Mouse (Mus musculus) small intestine, adult 2 months (tissue): Measurements from ENCODE around the gene Dnaja1. TPM values are rescaled to one million over a fixed set of nuclear protein-coding genes. Genes with fewer than 3 reads are reported as not detected.

Experiments used
- H3K27ac ChIP-seq: fragments of 200-500 bp; 2 replicates; pipeline ENCODE4 v1.5.1; 2012; ENCODE audit warnings: low read depth, low read length, control low read depth, inconsistent platforms; ENCODE audit not compliant: insufficient read depth
- H3K27me3 ChIP-seq: fragments of 200-500 bp; 2 replicates; pipeline ENCODE4 v1.6.1; 2012; ENCODE audit warnings: mild to moderate bottlenecking, moderate library complexity, low read length, inconsistent platforms; ENCODE audit not compliant: control insufficient read depth, insufficient read depth
- H3K36me3 ChIP-seq: fragments of 200-500 bp; 2 replicates; pipeline ENCODE4 v1.6.1; 2012; ENCODE audit warnings: mild to moderate bottlenecking, low read length, control low read depth, inconsistent platforms; ENCODE audit not compliant: control insufficient read depth, insufficient read depth
- H3K4me1 ChIP-seq: fragments of 200-500 bp; 2 replicates; pipeline ENCODE4 v1.6.1; 2012; ENCODE audit warnings: low read length, inconsistent platforms, mixed read lengths; ENCODE audit not compliant: control insufficient read depth, insufficient read depth, insufficient read length
- H3K4me3 ChIP-seq: fragments of 200-500 bp; 2 replicates; pipeline ENCODE4 v1.5.1; 2012; ENCODE audit warnings: low read depth, mild to moderate bottlenecking, control low read depth, inconsistent platforms, low read length, moderate library complexity
- CTCF ChIP-seq: fragments of 200-500 bp; IDR thresholded peaks from 2 replicates; pipeline ENCODE4 v1.5.1; 2012; ENCODE audit warnings: low read depth, mild to moderate bottlenecking, control low read depth, inconsistent platforms, low read length, moderate library complexity, mixed read lengths; ENCODE audit not compliant: insufficient replicate concordance, insufficient read length; ENCODE audit errors: extremely low read depth
- POLR2A ChIP-seq: fragments of 200-500 bp; IDR thresholded peaks from 2 replicates; pipeline ENCODE4 v1.6.1; 2012; ENCODE audit warnings: low read depth, mild to moderate bottlenecking, control low read depth, inconsistent platforms, low read length, moderate library complexity
- WGBS: fragments of 180-500 bp; shearing (Covaris S2); methylation state at CpG from one replicate; pipeline ENCODE4 v1.1.7; 2018; 5-methylcytosine and 5-hydroxymethylcytosine counted together
- polyA plus RNA-seq: library from polyadenylated mRNA; depleted of rRNA; stranded (reverse); fragments of >200 nt; gene quantifications from 2 replicates; pipeline ENCODE4 v1.2.3, GENCODE M21; 2012; rRNA removed

The Dnaja1 gene
- 0.66 and 1.6 TPM in 2 replicates for polyA plus RNA-seq

- WGBS: under 1% methylated on average over 54 of the region's 54 CpGs
- TF ChIP-seq CTCF (no peak), POLR2A (peak; percentile 89)
- Histone ChIP-seq H3K36me3 (peaks cover 14% of the 10 kb centered on the region), H3K27me3 (no peaks in the 10 kb centered on the region), H3K27ac (peak within 1 kb of the TSS; percentile 100), H3K4me3 (peak within 1 kb of the TSS; percentile 88), H3K4me1 (peaks cover 5% of the 10 kb centered on the region; the same call in 1 of the 2 replicates)
These were observed at the start of gene Dnaja1 for GRCm38 (mm10) chr4:40722011-40722666. TSS of gene Dnaja1 (plus strand) at chr4:40722150.

DNA sequence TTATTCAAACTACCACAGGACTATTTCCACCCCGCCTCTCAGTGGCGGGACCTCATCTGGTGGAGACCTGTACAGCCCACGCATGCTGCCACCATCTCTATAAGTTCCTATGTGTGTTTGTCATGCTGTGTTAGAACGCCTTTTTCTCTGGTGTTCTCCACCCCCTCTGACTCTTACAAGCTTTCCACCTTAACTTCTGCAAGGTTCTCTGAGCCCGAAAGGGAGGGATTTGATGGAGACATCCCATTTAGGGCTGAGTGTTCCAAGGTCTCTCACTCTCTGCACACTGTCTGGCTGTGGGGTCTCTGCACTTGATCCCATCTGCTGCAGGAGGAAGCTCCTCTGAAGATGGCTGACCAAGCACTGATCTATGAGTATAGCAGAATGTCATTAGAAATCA is 48.4 kb upstream of the Dnaja1 start:
- no peak overlapping the region for H3K27ac ChIP-seq
- H3K4me3 ChIP-seq: no peak overlapping the region
- WGBS: 94% methylated on average over 5 of the region's 5 CpGs
- no peak for TF ChIP-seq POLR2A
- no peak for TF ChIP-seq CTCF
- H3K27me3 ChIP-seq: 0 out of 2 replicates have a peak, but pooled peaks cover 4% of the 10 kb centered on the region
- H3K4me1 ChIP-seq: no peaks in the 10 kb centered on the region
- H3K36me3 ChIP-seq: no peaks in the 10 kb centered on the region

GRCm38 (mm10) chr4:40676338-40676737 is 45.6 kb upstream of the Dnaja1 start:
- H3K36me3 ChIP-seq: no peaks in the 10 kb centered on the region
- H3K4me1 ChIP-seq: no peaks in the 10 kb centered on the region
- 15% methylated on average over 14 of the region's 14 CpGs for WGBS
- no peak overlapping the region for H3K27ac ChIP-seq
- H3K4me3 ChIP-seq: no peak overlapping the region
- no peak for TF ChIP-seq POLR2A
- TF ChIP-seq CTCF: no peak
- H3K27me3 ChIP-seq: 0 out of 2 replicates have a peak, but pooled peaks cover 4% of the 10 kb centered on the region

DNA sequence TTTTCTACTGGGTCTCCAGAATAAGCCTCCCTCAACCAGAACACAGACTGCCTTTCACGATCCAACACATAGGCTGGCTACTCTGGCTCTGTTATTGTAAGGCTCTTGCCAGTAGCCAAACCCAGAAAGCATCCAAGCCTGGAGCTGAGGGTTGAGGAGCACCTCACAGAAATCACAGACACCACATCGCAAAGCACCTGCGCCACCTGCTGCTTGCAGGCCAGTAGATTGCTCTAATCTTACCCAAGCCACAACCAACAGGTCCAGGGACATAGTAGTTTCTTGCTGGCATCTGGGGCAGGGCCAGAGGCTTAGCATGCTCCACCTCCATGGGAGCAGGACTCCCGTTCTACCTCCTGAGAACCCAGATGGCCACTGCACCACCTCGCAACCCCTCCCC is 44.8 kb upstream of the Dnaja1 start:
- WGBS: 25% methylated on average over 5 of the region's 5 CpGs
- Histone ChIP-seq H3K36me3 (no peaks in the 10 kb centered on the region), H3K27me3 (0 out of 2 replicates have a peak, but pooled peaks cover 4% of the 10 kb centered on the region), H3K4me1 (no peaks in the 10 kb centered on the region), H3K4me3 (no peak overlapping the region), H3K27ac (no peak overlapping the region)
- TF ChIP-seq POLR2A (no peak), CTCF (peak; percentile 14; the same call in 1 of the 2 replicates)

GRCm38 (mm10) chr4:40680250-40680860 is 41.6 kb upstream of the Dnaja1 start:
- WGBS: 49% methylated on average over 5 of the region's 5 CpGs
- Histone ChIP-seq H3K27me3 (0 out of 2 replicates have a peak, but pooled peaks cover 4% of the 10 kb centered on the region), H3K27ac (no peak overlapping the region), H3K4me3 (no peak overlapping the region), H3K4me1 (no peaks in the 10 kb centered on the region), H3K36me3 (no peaks in the 10 kb centered on the region)
- TF ChIP-seq CTCF (peak; percentile 90), POLR2A (no peak)

- 0 out of 2 replicates have a peak, but pooled peaks cover 4% of the 10 kb centered on the region for H3K27me3 ChIP-seq
- TF ChIP-seq POLR2A (no peak), CTCF (no peak)
- peaks cover 7% of the 10 kb centered on the region for H3K36me3 ChIP-seq
- WGBS: 11% methylated on average over 3 of the region's 3 CpGs
- no peaks in the 10 kb centered on the region for H3K4me1 ChIP-seq
- H3K27ac ChIP-seq: no peak overlapping the region
- H3K4me3 ChIP-seq: no peak overlapping the region
These were observed 40.0 kb upstream of the Dnaja1 start for GRCm38 (mm10) chr4:40681908-40682307.

DNA sequence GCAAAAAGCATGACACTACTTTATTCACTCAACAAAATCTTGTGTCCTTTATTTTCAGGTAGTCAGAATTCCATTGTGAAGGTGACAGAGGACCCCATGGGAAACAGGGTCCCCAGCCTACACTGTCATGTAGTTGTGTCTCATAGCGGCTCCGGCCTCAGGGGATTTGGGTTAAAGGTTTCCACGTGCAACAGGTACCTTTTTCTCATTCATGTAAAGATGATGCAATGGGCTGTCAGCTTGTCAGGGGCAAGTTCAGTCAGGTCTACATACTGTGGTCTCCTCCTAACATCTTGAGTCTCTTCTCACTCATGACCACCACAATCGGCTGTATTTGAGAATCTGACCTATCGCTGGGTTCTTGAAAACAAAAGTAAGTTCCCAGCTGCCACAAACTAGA is 39.6 kb upstream of the Dnaja1 start:
- Histone ChIP-seq H3K27ac (no peak overlapping the region), H3K27me3 (0 out of 2 replicates have a peak, but pooled peaks cover 2% of the 10 kb centered on the region), H3K4me1 (no peaks in the 10 kb centered on the region), H3K36me3 (peaks cover 8% of the 10 kb centered on the region), H3K4me3 (no peak overlapping the region)
- 94% methylated on average over 5 of the region's 5 CpGs for WGBS
- no peak for TF ChIP-seq CTCF
- TF ChIP-seq POLR2A: no peak
